Mouse (Mus musculus): ENCODE results near the gene Fam131b. TPM values are rescaled to one million over a fixed set of nuclear protein-coding genes. Genes with fewer than 3 reads are reported as not detected.

Fam131b gene
- polyA plus RNA-seq, 1 experiment from 2014 or later, result 0.10 TPM

- Histone ChIP-seq H3K4me2 (ENCODE audit: low read depth, low read length) (peak overlapping the region; percentile 89), H3K4me1 (replicated peaks; ENCODE audit: control insufficient read depth, insufficient read depth, low read length) (peaks cover 47% of the 10 kb centered on the region), H3K36me3 (ENCODE audit: control insufficient read depth, insufficient read depth, low read length) (peaks cover 7% of the 10 kb centered on the region), H3K9me3 (ENCODE audit: control insufficient read depth, low read length) (no peaks in the 10 kb centered on the region), H3K4me3 (ENCODE audit: low read length) (peak overlapping the region; percentile 63), H3K27ac (ENCODE audit: low read length) (peak overlapping the region; percentile 99), H3K27me3 (ENCODE audit: control insufficient read depth, insufficient read depth, low read depth, low read length) (no peaks in the 10 kb centered on the region), H3K9ac (ENCODE audit: low read length) (peak overlapping the region; percentile 79)
- ATAC-seq (ENCODE audit: low read depth), result no peak
- WGBS, result 42% methylated on average over 13 of the region's 13 CpGs
Observed at GRCm38 (mm10) chr6:42350968-42351775, 26.7 kb upstream of the Fam131b start.

- Histone ChIP-seq H3K36me3 (ENCODE audit: control insufficient read depth, insufficient read depth, low read length) (peaks cover 3% of the 10 kb centered on the region; the same call in 1 of the 2 replicates), H3K4me2 (ENCODE audit: low read depth, low read length) (peak overlapping the region; percentile 89), H3K9me3 (ENCODE audit: control insufficient read depth, low read length) (no peaks in the 10 kb centered on the region), H3K4me1 (replicated peaks; ENCODE audit: control insufficient read depth, insufficient read depth, low read length) (peaks cover 47% of the 10 kb centered on the region), H3K27me3 (ENCODE audit: control insufficient read depth, insufficient read depth, low read depth, low read length) (no peaks in the 10 kb centered on the region), H3K9ac (ENCODE audit: low read length) (peak overlapping the region; percentile 79), H3K4me3 (ENCODE audit: low read length) (peak overlapping the region; percentile 63), H3K27ac (ENCODE audit: low read length) (peak overlapping the region; percentile 99)
- under 1% methylated on average over 72 of the region's 72 CpGs for WGBS
- peak; percentile 24 for ATAC-seq (ENCODE audit: low read depth)
Observed at GRCm38 (mm10) chr6:42350021-42350967, 25.9 kb upstream of the Fam131b start.

- Histone ChIP-seq H3K36me3 (ENCODE audit: control insufficient read depth, insufficient read depth, low read length) (peaks cover 3% of the 10 kb centered on the region; the same call in 1 of the 2 replicates), H3K9ac (ENCODE audit: low read length) (peak within 1 kb of the TSS; percentile 79), H3K27ac (ENCODE audit: low read length) (peak within 1 kb of the TSS; percentile 99), H3K4me1 (replicated peaks; ENCODE audit: control insufficient read depth, insufficient read depth, low read length) (peaks cover 42% of the 10 kb centered on the region), H3K4me3 (ENCODE audit: low read length) (peak within 1 kb of the TSS; percentile 63), H3K4me2 (ENCODE audit: low read depth, low read length) (peak within 1 kb of the TSS; percentile 89), H3K27me3 (ENCODE audit: control insufficient read depth, insufficient read depth, low read depth, low read length) (no peaks in the 10 kb centered on the region), H3K9me3 (ENCODE audit: control insufficient read depth, low read length) (no peaks in the 10 kb centered on the region)
- ATAC-seq (ENCODE audit: low read depth), result peak; percentile 95
- WGBS, result under 1% methylated on average over 24 of the region's 36 CpGs
Observed at GRCm38 (mm10) chr6:42349426-42350020, 25.1 kb upstream of the Fam131b start, which contains the start of gene Zyx. Zyx (plus strand) TSS chr6:42349630.

- H3K4me1 ChIP-seq (replicated peaks; ENCODE audit: control insufficient read depth, insufficient read depth, low read length), result peaks cover 37% of the 10 kb centered on the region
Observed at GRCm38 (mm10) chr6:42349006-42349425, 24.6 kb upstream of the Fam131b start.

GRCm38 (mm10) chr6:42348281-42349005 lies 24.0 kb upstream of the Fam131b start:
- peaks cover 32% of the 10 kb centered on the region for H3K4me1 ChIP-seq (replicated peaks; ENCODE audit: control insufficient read depth, insufficient read depth, low read length)
- WGBS, result 39% methylated on average over 12 of the region's 12 CpGs
- ATAC-seq (ENCODE audit: low read depth), result no peak
- H3K9me3 ChIP-seq (ENCODE audit: control insufficient read depth, low read length), result no peaks in the 10 kb centered on the region
- H3K27me3 ChIP-seq (ENCODE audit: control insufficient read depth, insufficient read depth, low read depth, low read length), result no peaks in the 10 kb centered on the region
- 0 out of 2 replicates have a peak, but pooled peaks cover 3% of the 10 kb centered on the region for H3K36me3 ChIP-seq (ENCODE audit: control insufficient read depth, insufficient read depth, low read length)
- peak overlapping the region; percentile 63 for H3K4me3 ChIP-seq (ENCODE audit: low read length)
- H3K4me2 ChIP-seq (ENCODE audit: low read depth, low read length), result peak overlapping the region; percentile 89
- H3K27ac ChIP-seq (ENCODE audit: low read length), result peak overlapping the region; percentile 99
- H3K9ac ChIP-seq (ENCODE audit: low read length), result 0 out of 2 replicates have a peak overlapping the region, but pooled peaks have one; percentile 17

More at GRCm38 (mm10) chr6:42349006-42349425, 24.6 kb upstream of the Fam131b start:
- Histone ChIP-seq H3K9me3 (ENCODE audit: control insufficient read depth, low read length) (no peaks in the 10 kb centered on the region), H3K9ac (ENCODE audit: low read length) (peak overlapping the region; percentile 79), H3K4me3 (ENCODE audit: low read length) (peak overlapping the region; percentile 63), H3K4me2 (ENCODE audit: low read depth, low read length) (peak overlapping the region; percentile 89), H3K27ac (ENCODE audit: low read length) (peak overlapping the region; percentile 99), H3K36me3 (ENCODE audit: control insufficient read depth, insufficient read depth, low read length) (peaks cover 3% of the 10 kb centered on the region; the same call in 1 of the 2 replicates), H3K27me3 (ENCODE audit: control insufficient read depth, insufficient read depth, low read depth, low read length) (no peaks in the 10 kb centered on the region)
- WGBS, result 2% methylated on average over 11 of the region's 11 CpGs
- peak; percentile 54 for ATAC-seq (ENCODE audit: low read depth)

GRCm38 (mm10) chr6:42344255-42344654 lies 19.8 kb upstream of the Fam131b start:
- H3K9ac ChIP-seq (ENCODE audit: low read length), result no peak overlapping the region
- H3K4me2 ChIP-seq (ENCODE audit: low read depth, low read length), result no peak overlapping the region
- H3K4me1 ChIP-seq (replicated peaks; ENCODE audit: control insufficient read depth, insufficient read depth, low read length), result peaks cover 5% of the 10 kb centered on the region
- no peak overlapping the region for H3K4me3 ChIP-seq (ENCODE audit: low read length)
- 74% methylated on average over 1 of the region's 1 CpGs for WGBS
- H3K27me3 ChIP-seq (ENCODE audit: control insufficient read depth, insufficient read depth, low read depth, low read length), result no peaks in the 10 kb centered on the region
- no peak for ATAC-seq (ENCODE audit: low read depth)
- no peaks in the 10 kb centered on the region for H3K36me3 ChIP-seq (ENCODE audit: control insufficient read depth, insufficient read depth, low read length)
- no peak overlapping the region for H3K27ac ChIP-seq (ENCODE audit: low read length)
- no peaks in the 10 kb centered on the region for H3K9me3 ChIP-seq (ENCODE audit: control insufficient read depth, low read length)

GRCm38 (mm10) chr6:42343361-42344120 lies 19.1 kb upstream of the Fam131b start:
- no peaks in the 10 kb centered on the region for H3K9me3 ChIP-seq (ENCODE audit: control insufficient read depth, low read length)
- H3K4me2 ChIP-seq (ENCODE audit: low read depth, low read length), result no peak overlapping the region
- peaks cover 2% of the 10 kb centered on the region for H3K4me1 ChIP-seq (replicated peaks; ENCODE audit: control insufficient read depth, insufficient read depth, low read length)
- H3K36me3 ChIP-seq (ENCODE audit: control insufficient read depth, insufficient read depth, low read length), result no peaks in the 10 kb centered on the region
- no peak for ATAC-seq (ENCODE audit: low read depth)
- H3K27ac ChIP-seq (ENCODE audit: low read length), result no peak overlapping the region
- 71% methylated on average over 9 of the region's 9 CpGs for WGBS
- H3K4me3 ChIP-seq (ENCODE audit: low read length), result no peak overlapping the region
- no peaks in the 10 kb centered on the region for H3K27me3 ChIP-seq (ENCODE audit: control insufficient read depth, insufficient read depth, low read depth, low read length)
- no peak overlapping the region for H3K9ac ChIP-seq (ENCODE audit: low read length)

- Histone ChIP-seq H3K27me3 (ENCODE audit: control insufficient read depth, insufficient read depth, low read depth, low read length) (no peaks in the 10 kb centered on the region), H3K27ac (ENCODE audit: low read length) (no peak overlapping the region), H3K9ac (ENCODE audit: low read length) (no peak overlapping the region), H3K4me2 (ENCODE audit: low read depth, low read length) (no peak overlapping the region), H3K4me1 (replicated peaks; ENCODE audit: control insufficient read depth, insufficient read depth, low read length) (no peaks in the 10 kb centered on the region), H3K4me3 (ENCODE audit: low read length) (no peak overlapping the region), H3K9me3 (ENCODE audit: control insufficient read depth, low read length) (no peaks in the 10 kb centered on the region), H3K36me3 (ENCODE audit: control insufficient read depth, insufficient read depth, low read length) (no peaks in the 10 kb centered on the region)
- ATAC-seq (ENCODE audit: low read depth), result no peak
- 62% methylated on average over 1 of the region's 1 CpGs for WGBS
Observed at GRCm38 (mm10) chr6:42342171-42342570, 17.7 kb upstream of the Fam131b start.
